Mouse (Mus musculus) activated CD4-positive, CD25-positive, alpha-beta regulatory T cell, adult 9 weeks (primary cell): ENCODE data around the gene Insl5. TPM values are rescaled to one million over a fixed set of nuclear protein-coding genes. Genes with fewer than 3 reads are reported as not detected.

Experiments used
- polyA plus RNA-seq: library from polyadenylated mRNA; unstranded; fragments of 100-300 nt; shearing (Covaris generic); gene quantifications from one replicate; pipeline ENCODE4 v1.2.1, GENCODE M21; 2017

Gene Insl5
- polyA plus RNA-seq: not detected

GRCm38 (mm10) chr4:103026621-103027020 lies at the start of gene Insl5:
TSS of gene Insl5 (minus strand) at chr4:103026842.

GRCm38 (mm10) chr4:102978440-102978839 lies 48.2 kb downstream of the Insl5 start, which contains the start of gene Tctex1d1:
TSS of gene Tctex1d1 (plus strand) at chr4:102978606.

Other genes starting within 250 kb of the Insl5 start
- not detected for gene Tctex1d1, start 48.2 kb downstream of the Insl5 start, polyA plus RNA-seq
- gene Mier1, start 87.5 kb upstream of the Insl5 start, polyA plus RNA-seq: 82.8 TPM
- 4.4 TPM for gene Wdr78, start 87.7 kb upstream of the Insl5 start, polyA plus RNA-seq
- 34.7 TPM for gene Slc35d1, start 188.3 kb upstream of the Insl5 start, polyA plus RNA-seq